Mouse (Mus musculus) stomach, embryonic 15.5 days (tissue): ENCODE results near the gene Slc7a6os. TPM values are rescaled to one million over a fixed set of nuclear protein-coding genes. Genes with fewer than 3 reads are reported as not detected.

ENCODE experiments used
- polyA plus RNA-seq: library from polyadenylated mRNA; unstranded; fragments of >200 nt; fragmentation: Nextera tagmentation; extraction: Ambion mirVana; gene quantifications from 2 replicates; pipeline ENCODE4 v1.2.1, GENCODE M21; 2015

Slc7a6os gene
- polyA plus RNA-seq, 1 experiment from 2014 or later, result 32.0 TPM

Other genes starting within 250 kb of the Slc7a6os start
- gene Slc12a4, start 244.8 kb downstream of the Slc7a6os start, polyA plus RNA-seq, result 32.7 and 33.4 TPM in 2 replicates
- not detected in 2 replicates for gene Dpep3, start 231.5 kb downstream of the Slc7a6os start, polyA plus RNA-seq
- 17.6 and 21.2 TPM in 2 replicates for gene Dus2, start 219.6 kb downstream of the Slc7a6os start, polyA plus RNA-seq
- not detected in 2 replicates for gene Dpep2nb, start 205.0 kb downstream of the Slc7a6os start, polyA plus RNA-seq
- gene Ddx28, start 199.1 kb downstream of the Slc7a6os start, polyA plus RNA-seq, result 14.9 and 15.3 TPM in 2 replicates
- gene Nfatc3, start 152.1 kb downstream of the Slc7a6os start, polyA plus RNA-seq, result 7.8 TPM in 2 replicates
- gene Esrp2, start 74.0 kb downstream of the Slc7a6os start, polyA plus RNA-seq, result 45.8 and 46.1 TPM in 2 replicates
- 11.9 and 12.3 TPM in 2 replicates for gene Pla2g15, start 60.5 kb downstream of the Slc7a6os start, polyA plus RNA-seq
- gene Slc7a6, start 42.1 kb downstream of the Slc7a6os start, polyA plus RNA-seq, result 39.8 and 47.3 TPM in 2 replicates
- gene Prmt7, start within 50 bp of the Slc7a6os start, polyA plus RNA-seq, result 42.2 and 46.3 TPM in 2 replicates
- 16.4 and 17.3 TPM in 2 replicates for gene Smpd3, start 127.1 kb upstream of the Slc7a6os start, polyA plus RNA-seq
- 16.2 and 18.3 TPM in 2 replicates for gene Zfp90, start 204.4 kb upstream of the Slc7a6os start, polyA plus RNA-seq